Mouse (Mus musculus) limb, embryonic 14.5 days (tissue): ENCODE data around the gene Gm11492. TPM values are rescaled to one million over a fixed set of nuclear protein-coding genes. Genes with fewer than 3 reads are reported as not detected.

ENCODE experiments used
- ATAC-seq: fragments of 200-750 bp; cut with Nextera tagmentation; 2 replicates; pipeline ENCODE4 v1.8.0; 2017; ENCODE audit warnings: low read depth, moderate number of reproducible peaks, moderate TSS enrichment; ENCODE audit not compliant: low FRiP score
- DNase-seq: peaks from one replicate; pipeline ENCODE4 v3.0.0-alpha.2; 2015; ENCODE audit warnings: low spot score
- H3K27ac ChIP-seq: fragments of 300-500 bp; sonication (generic); replicated peaks from 2 replicates; pipeline ENCODE4 v1.5.1; 2014; ENCODE audit warnings: low read depth, mild to moderate bottlenecking, low read length, moderate library complexity, mixed read lengths
- H3K27me3 ChIP-seq: fragments of 300-500 bp; sonication (generic); 2 replicates; pipeline ENCODE4 v1.6.1; 2014; ENCODE audit warnings: low read length, mixed read lengths; ENCODE audit not compliant: control insufficient read depth, insufficient read depth
- H3K36me3 ChIP-seq: fragments of 300-500 bp; sonication (generic); 2 replicates; pipeline ENCODE4 v1.6.1; 2014; ENCODE audit warnings: mild to moderate bottlenecking, low read length, moderate library complexity, mixed read lengths; ENCODE audit not compliant: control insufficient read depth, insufficient read depth
- H3K4me1 ChIP-seq: fragments of 300-500 bp; sonication (generic); 2 replicates; pipeline ENCODE4 v1.6.1; 2014; ENCODE audit warnings: antibody characterized with exemption, low read length, mixed read lengths; ENCODE audit not compliant: control insufficient read depth, insufficient read depth
- H3K4me2 ChIP-seq: fragments of 300-500 bp; sonication (generic); replicated peaks from 2 replicates; pipeline ENCODE4 v1.6.1; 2014; ENCODE audit warnings: low read depth, mild to moderate bottlenecking, low read length, moderate library complexity; ENCODE audit not compliant: severe bottlenecking
- H3K4me3 ChIP-seq: fragments of 300-500 bp; sonication (generic); replicated peaks from 2 replicates; pipeline ENCODE4 v1.5.1; 2014; ENCODE audit warnings: low read length
- H3K9ac ChIP-seq: fragments of 300-500 bp; sonication (generic); 2 replicates; pipeline ENCODE4 v1.6.1; 2014; ENCODE audit warnings: mild to moderate bottlenecking, low read depth, low read length, moderate library complexity; ENCODE audit not compliant: severe bottlenecking
- H3K9me3 ChIP-seq: fragments of 300-500 bp; sonication (generic); 2 replicates; pipeline ENCODE4 v1.6.1; 2016; ENCODE audit warnings: low read length; ENCODE audit not compliant: control insufficient read depth
- POLR2A ChIP-seq: fragments of 200-500 bp; IDR thresholded peaks from 2 replicates; pipeline ENCODE4 v1.8.0; 2012; ENCODE audit warnings: inconsistent platforms, mild to moderate bottlenecking, moderate library complexity, borderline replicate concordance; ENCODE audit not compliant: insufficient read depth, insufficient read length; ENCODE audit errors: extremely low read depth
- WGBS: fragments of 180-500 bp; shearing (Covaris S2); extraction: QIAGEN DNeasy Blood & Tissue Kit; methylation state at CpG from one replicate; pipeline ENCODE4 v1.1.7; 2014; 5-methylcytosine and 5-hydroxymethylcytosine counted together
- polyA plus RNA-seq, 2 experiments: library from polyadenylated mRNA; depleted of rRNA in 1 of 2; stranded (reverse) in 1 of 2; unstranded in 1 of 2; fragments of >200 nt; fragmentation: Nextera tagmentation in 1 of 2; extraction: Ambion mirVana in 1 of 2; gene quantifications; 2 replicates each; pipeline versions ENCODE4 v1.2.1 to v1.2.3; 2012 to 2014

Gene Gm11492
- polyA plus RNA-seq, 2 experiments, result not detected

- no peaks in the 10 kb centered on the region for H3K27me3 ChIP-seq
- no peak for ATAC-seq
- H3K4me3 ChIP-seq, result no peak overlapping the region
- WGBS, result 65% methylated on average over 2 of the region's 2 CpGs
- H3K4me1 ChIP-seq, result peaks cover 3% of the 10 kb centered on the region; the same call in 1 of the 2 replicates
- H3K36me3 ChIP-seq, result no peaks in the 10 kb centered on the region
- no peak overlapping the region for H3K4me2 ChIP-seq
- H3K27ac ChIP-seq, result no peak overlapping the region
- no peaks in the 10 kb centered on the region for H3K9me3 ChIP-seq
- TF ChIP-seq POLR2A, result no peak
- no peak for DNase-seq
- no peak overlapping the region for H3K9ac ChIP-seq
These were observed 11.2 kb upstream of the Gm11492 start for GRCm38 (mm10) chr11:87555106-87555703.

GRCm38 (mm10) chr11:87561208-87561607 is 5.2 kb upstream of the Gm11492 start:
- Histone ChIP-seq H3K9ac (no peak overlapping the region), H3K4me3 (no peak overlapping the region), H3K27me3 (no peaks in the 10 kb centered on the region), H3K4me2 (no peak overlapping the region), H3K27ac (no peak overlapping the region), H3K9me3 (no peaks in the 10 kb centered on the region), H3K4me1 (no peaks in the 10 kb centered on the region), H3K36me3 (no peaks in the 10 kb centered on the region)
- 70% methylated on average over 6 of the region's 6 CpGs for WGBS
- no peak for DNase-seq
- no peak for ATAC-seq
- TF ChIP-seq POLR2A, result no peak

- H3K27ac ChIP-seq, result no peak within 1 kb of the TSS
- no peaks in the 10 kb centered on the region for H3K4me1 ChIP-seq
- no peak within 1 kb of the TSS for H3K9ac ChIP-seq
- WGBS, result 79% methylated on average over 7 of the region's 7 CpGs
- DNase-seq (no peak), ATAC-seq (no peak)
- H3K4me2 ChIP-seq, result no peak within 1 kb of the TSS
- no peak within 1 kb of the TSS for H3K4me3 ChIP-seq
- H3K27me3 ChIP-seq, result no peaks in the 10 kb centered on the region
- TF ChIP-seq POLR2A, result no peak
- H3K9me3 ChIP-seq, result no peaks in the 10 kb centered on the region
- H3K36me3 ChIP-seq, result no peaks in the 10 kb centered on the region
These were observed 2.0 kb downstream of the Gm11492 start, which contains the start of gene Sept4 for GRCm38 (mm10) chr11:87568255-87568953. TSS of gene Sept4 (plus strand) at chr11:87568903.

- Histone ChIP-seq H3K4me2 (no peak overlapping the region), H3K4me3 (no peak overlapping the region), H3K9me3 (no peaks in the 10 kb centered on the region), H3K27me3 (no peaks in the 10 kb centered on the region), H3K27ac (no peak overlapping the region), H3K4me1 (no peaks in the 10 kb centered on the region), H3K9ac (no peak overlapping the region), H3K36me3 (no peaks in the 10 kb centered on the region)
- WGBS, result 73% methylated on average over 5 of the region's 5 CpGs
- DNase-seq (no peak), ATAC-seq (peak; percentile 56; the same call in 1 of the 2 replicates)
- TF ChIP-seq POLR2A, result no peak
These were observed 4.3 kb downstream of the Gm11492 start for GRCm38 (mm10) chr11:87570743-87571142.

GRCm38 (mm10) chr11:87571361-87571950 is 5.0 kb downstream of the Gm11492 start:
- TF ChIP-seq POLR2A, result no peak
- Histone ChIP-seq H3K27ac (no peak overlapping the region), H3K4me2 (no peak overlapping the region), H3K9ac (no peak overlapping the region), H3K36me3 (no peaks in the 10 kb centered on the region), H3K4me1 (no peaks in the 10 kb centered on the region), H3K4me3 (no peak overlapping the region), H3K9me3 (no peaks in the 10 kb centered on the region), H3K27me3 (no peaks in the 10 kb centered on the region)
- DNase-seq (no peak), ATAC-seq (no peak)
- 94% methylated on average over 1 of the region's 1 CpGs for WGBS
